Mouse (Mus musculus): ENCODE data around the gene Espn. TPM values are rescaled to one million over a fixed set of nuclear protein-coding genes. Genes with fewer than 3 reads are reported as not detected.

Gene Espn
- polyA plus RNA-seq, 1 experiment from 2014 or later, result 1.5 TPM

GRCm38 (mm10) chr4:152114080-152114479, 38.1 kb downstream of the Espn start:
- peaks cover 58% of the 10 kb centered on the region for H3K36me3 ChIP-seq
- peaks cover 16% of the 10 kb centered on the region for H3K4me1 ChIP-seq
- ATAC-seq (ENCODE audit: low FRiP score, low read depth), result no peak
- H3K27me3 ChIP-seq, result peaks cover 57% of the 10 kb centered on the region
- WGBS, result 59% methylated on average over 16 of the region's 16 CpGs
- no peak overlapping the region for H3K4me2 ChIP-seq (replicated peaks)
- H3K9me3 ChIP-seq, result no peaks in the 10 kb centered on the region
- no peak overlapping the region for H3K27ac ChIP-seq
- no peak overlapping the region for H3K9ac ChIP-seq
- no peak overlapping the region for H3K4me3 ChIP-seq

- peaks cover 46% of the 10 kb centered on the region for H3K27me3 ChIP-seq
- no peaks in the 10 kb centered on the region for H3K9me3 ChIP-seq
- ATAC-seq (ENCODE audit: low FRiP score, low read depth), result no peak
- peaks cover 30% of the 10 kb centered on the region for H3K4me1 ChIP-seq
- peaks cover 71% of the 10 kb centered on the region for H3K36me3 ChIP-seq
- no peak overlapping the region for H3K4me3 ChIP-seq
- H3K27ac ChIP-seq, result no peak overlapping the region
- H3K9ac ChIP-seq, result no peak overlapping the region
- WGBS, result 83% methylated on average over 9 of the region's 9 CpGs
- no peak overlapping the region for H3K4me2 ChIP-seq (replicated peaks)
Observed at GRCm38 (mm10) chr4:152112329-152112728, 39.8 kb downstream of the Espn start.

- ATAC-seq (ENCODE audit: low FRiP score, low read depth), result no peak
- Histone ChIP-seq H3K27ac (no peak overlapping the region), H3K4me3 (no peak overlapping the region), H3K36me3 (peaks cover 85% of the 10 kb centered on the region), H3K4me1 (peaks cover 25% of the 10 kb centered on the region), H3K9ac (no peak overlapping the region), H3K9me3 (no peaks in the 10 kb centered on the region), H3K4me2 (replicated peaks) (no peak overlapping the region), H3K27me3 (peaks cover 30% of the 10 kb centered on the region)
- WGBS, result 81% methylated on average over 4 of the region's 4 CpGs
Observed at GRCm38 (mm10) chr4:152110689-152111088, 41.5 kb downstream of the Espn start.

- 77% methylated on average over 3 of the region's 3 CpGs for WGBS
- Histone ChIP-seq H3K9ac (no peak overlapping the region), H3K4me1 (peaks cover 20% of the 10 kb centered on the region), H3K4me2 (replicated peaks) (no peak overlapping the region), H3K27ac (no peak overlapping the region), H3K36me3 (peaks cover 87% of the 10 kb centered on the region), H3K9me3 (no peaks in the 10 kb centered on the region), H3K4me3 (no peak overlapping the region), H3K27me3 (peaks cover 18% of the 10 kb centered on the region)
- ATAC-seq (ENCODE audit: low FRiP score, low read depth), result no peak
Observed at GRCm38 (mm10) chr4:152109509-152109908, 42.7 kb downstream of the Espn start.

- Histone ChIP-seq H3K27ac (no peak overlapping the region), H3K27me3 (peaks cover 10% of the 10 kb centered on the region), H3K4me1 (peaks cover 20% of the 10 kb centered on the region), H3K36me3 (peaks cover 87% of the 10 kb centered on the region), H3K4me3 (no peak overlapping the region), H3K4me2 (replicated peaks) (peak overlapping the region; percentile 73), H3K9me3 (no peaks in the 10 kb centered on the region), H3K9ac (no peak overlapping the region)
- no peak for ATAC-seq (ENCODE audit: low FRiP score, low read depth)
- WGBS, result 85% methylated on average over 5 of the region's 5 CpGs
Observed at GRCm38 (mm10) chr4:152108673-152109072, 43.5 kb downstream of the Espn start.

GRCm38 (mm10) chr4:152107971-152108509, 44.1 kb downstream of the Espn start:
- Histone ChIP-seq H3K27me3 (peaks cover 6% of the 10 kb centered on the region; the same call in 1 of the 2 replicates), H3K4me1 (peaks cover 20% of the 10 kb centered on the region), H3K9ac (peak overlapping the region; percentile 50), H3K9me3 (no peaks in the 10 kb centered on the region), H3K4me3 (peak overlapping the region; percentile 41), H3K36me3 (peaks cover 87% of the 10 kb centered on the region), H3K4me2 (replicated peaks) (peak overlapping the region; percentile 73), H3K27ac (peak overlapping the region; percentile 65; the same call in 1 of the 2 replicates)
- ATAC-seq (ENCODE audit: low FRiP score, low read depth), result peak; percentile 92
- 8% methylated on average over 30 of the region's 30 CpGs for WGBS

- Histone ChIP-seq H3K4me2 (replicated peaks) (peak overlapping the region; percentile 73), H3K27ac (peak overlapping the region; percentile 65; the same call in 1 of the 2 replicates), H3K36me3 (peaks cover 87% of the 10 kb centered on the region), H3K9me3 (no peaks in the 10 kb centered on the region), H3K27me3 (peaks cover 6% of the 10 kb centered on the region; the same call in 1 of the 2 replicates), H3K9ac (peak overlapping the region; percentile 50), H3K4me3 (peak overlapping the region; percentile 41), H3K4me1 (peaks cover 20% of the 10 kb centered on the region)
- WGBS, result 8% methylated on average over 24 of the region's 24 CpGs
- ATAC-seq (ENCODE audit: low FRiP score, low read depth), result peak; percentile 81
Observed at GRCm38 (mm10) chr4:152107493-152107892, 44.7 kb downstream of the Espn start.

GRCm38 (mm10) chr4:152106746-152107145, 45.4 kb downstream of the Espn start:
- 56% methylated on average over 9 of the region's 9 CpGs for WGBS
- H3K27me3 ChIP-seq, result peaks cover 6% of the 10 kb centered on the region; the same call in 1 of the 2 replicates
- ATAC-seq (ENCODE audit: low FRiP score, low read depth), result no peak
- H3K36me3 ChIP-seq, result peaks cover 87% of the 10 kb centered on the region
- no peaks in the 10 kb centered on the region for H3K9me3 ChIP-seq
- peaks cover 20% of the 10 kb centered on the region for H3K4me1 ChIP-seq
- no peak overlapping the region for H3K27ac ChIP-seq
- no peak overlapping the region for H3K4me3 ChIP-seq
- no peak overlapping the region for H3K9ac ChIP-seq
- H3K4me2 ChIP-seq (replicated peaks), result peak overlapping the region; percentile 73; the same call in 1 of the 2 replicates

GRCm38 (mm10) chr4:152103025-152103424, 49.1 kb downstream of the Espn start:
- H3K36me3 ChIP-seq, result peaks cover 55% of the 10 kb centered on the region
- H3K27me3 ChIP-seq, result no peaks in the 10 kb centered on the region
- ATAC-seq (ENCODE audit: low FRiP score, low read depth), result no peak
- H3K27ac ChIP-seq, result no peak overlapping the region
- H3K4me2 ChIP-seq (replicated peaks), result no peak overlapping the region
- no peaks in the 10 kb centered on the region for H3K9me3 ChIP-seq
- H3K4me3 ChIP-seq, result no peak overlapping the region
- H3K4me1 ChIP-seq, result peaks cover 18% of the 10 kb centered on the region
- WGBS, result 37% methylated on average over 7 of the region's 7 CpGs
- no peak overlapping the region for H3K9ac ChIP-seq

- no peak overlapping the region for H3K27ac ChIP-seq
- no peaks in the 10 kb centered on the region for H3K9me3 ChIP-seq
- H3K4me1 ChIP-seq, result peaks cover 18% of the 10 kb centered on the region
- H3K4me2 ChIP-seq (replicated peaks), result no peak overlapping the region
- H3K4me3 ChIP-seq, result no peak overlapping the region
- no peaks in the 10 kb centered on the region for H3K27me3 ChIP-seq
- H3K36me3 ChIP-seq, result peaks cover 49% of the 10 kb centered on the region
- 93% methylated on average over 16 of the region's 16 CpGs for WGBS
- H3K9ac ChIP-seq, result no peak overlapping the region
- no peak for ATAC-seq (ENCODE audit: low FRiP score, low read depth)
Observed at GRCm38 (mm10) chr4:152101921-152102320, 50.2 kb downstream of the Espn start.

GRCm38 (mm10) chr4:152101081-152101653, 51.0 kb downstream of the Espn start:
- no peaks in the 10 kb centered on the region for H3K27me3 ChIP-seq
- no peak overlapping the region for H3K27ac ChIP-seq
- 66% methylated on average over 7 of the region's 7 CpGs for WGBS
- peaks cover 42% of the 10 kb centered on the region for H3K36me3 ChIP-seq
- peaks cover 24% of the 10 kb centered on the region for H3K4me1 ChIP-seq
- no peak overlapping the region for H3K4me3 ChIP-seq
- H3K4me2 ChIP-seq (replicated peaks), result no peak overlapping the region
- H3K9ac ChIP-seq, result no peak overlapping the region
- no peak for ATAC-seq (ENCODE audit: low FRiP score, low read depth)
- H3K9me3 ChIP-seq, result no peaks in the 10 kb centered on the region

GRCm38 (mm10) chr4:152100541-152100940, 51.6 kb downstream of the Espn start:
- Histone ChIP-seq H3K9me3 (no peaks in the 10 kb centered on the region), H3K9ac (no peak overlapping the region), H3K27me3 (no peaks in the 10 kb centered on the region), H3K4me1 (peaks cover 28% of the 10 kb centered on the region), H3K27ac (no peak overlapping the region), H3K4me3 (no peak overlapping the region), H3K36me3 (peaks cover 36% of the 10 kb centered on the region), H3K4me2 (replicated peaks) (no peak overlapping the region)
- no peak for ATAC-seq (ENCODE audit: low FRiP score, low read depth)
- 78% methylated on average over 11 of the region's 11 CpGs for WGBS
